Mouse (Mus musculus) liver, adult (tissue): ENCODE results near the gene Gas6.

Source experiments
- GATA4 ChIP-seq: IDR thresholded peaks from 2 replicates; pipeline ENCODE4 v1.6.1; 2014; ENCODE audit warnings: mild to moderate bottlenecking, low read length; ENCODE audit not compliant: insufficient replicate concordance

The Gas6 gene

GRCm38 (mm10) chr8:13493858-13494631 is at the start of gene Gas6:
Gas6 (minus strand) TSS chr8:13494490.
- TF ChIP-seq GATA4 = no peak

DNA sequence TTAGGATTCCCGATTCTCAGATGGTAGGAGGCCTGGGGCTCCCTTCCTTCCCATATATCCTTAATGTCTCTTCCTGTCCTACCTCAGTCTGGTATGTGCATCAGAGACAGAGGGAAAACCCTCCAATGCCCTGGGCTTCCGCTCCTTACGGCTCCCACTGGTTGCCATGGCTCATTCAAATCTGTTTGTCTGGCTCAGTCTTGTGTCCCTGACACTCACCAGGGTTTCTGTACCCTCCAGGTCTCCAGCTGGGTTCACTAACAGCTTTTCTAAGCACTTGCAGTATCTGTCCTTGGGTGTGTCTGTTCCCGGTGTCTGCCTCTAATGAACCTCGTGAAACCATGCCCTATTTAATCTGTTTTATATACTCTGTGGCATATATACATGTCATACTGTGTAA is 47.2 kb upstream of the Gas6 start:
- no peak for TF ChIP-seq GATA4

DNA sequence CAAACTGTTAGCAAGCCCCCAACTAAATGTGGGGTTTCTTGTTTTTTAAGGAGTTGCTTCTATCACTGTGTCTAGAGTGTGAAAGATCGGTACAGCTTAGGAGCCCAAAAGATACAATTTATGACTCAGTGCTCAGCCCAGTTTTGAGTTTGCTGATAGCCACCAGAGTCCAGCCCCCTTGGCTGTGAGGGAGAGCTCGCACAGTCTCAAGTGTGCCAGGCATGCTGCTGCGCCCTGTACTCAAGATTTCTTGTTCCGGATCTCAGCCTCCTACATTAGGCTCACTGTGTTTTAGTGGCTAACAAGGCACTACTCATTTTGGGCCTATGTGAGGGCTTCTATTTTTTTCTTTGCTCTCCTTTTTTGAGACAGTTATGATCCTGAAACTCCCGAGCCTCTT is 45.8 kb upstream of the Gas6 start:
- TF ChIP-seq GATA4 = no peak

- TF ChIP-seq GATA4 = no peak
Measured at GRCm38 (mm10) chr8:13538821-13539220, 44.5 kb upstream of the Gas6 start.

DNA sequence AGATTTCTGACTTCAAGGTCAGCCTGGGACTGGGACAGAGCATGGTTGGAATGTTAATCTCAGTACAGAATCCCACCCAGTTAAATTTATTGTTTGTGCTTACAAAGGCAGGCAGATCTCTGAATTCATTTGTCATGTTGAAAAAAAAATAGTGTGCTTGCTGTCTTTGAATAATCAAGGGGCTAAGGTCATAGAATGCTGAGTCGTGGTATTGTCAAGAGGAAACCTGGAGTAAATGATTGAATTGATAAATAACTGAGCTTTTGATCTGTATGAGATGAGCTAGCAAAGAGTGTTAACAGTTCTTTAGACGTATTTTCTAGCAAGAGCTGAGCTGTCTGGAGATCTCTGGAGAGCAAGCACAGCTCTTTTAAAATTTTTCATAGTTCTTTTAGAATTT is 42.8 kb upstream of the Gas6 start:
- no peak for TF ChIP-seq GATA4

DNA sequence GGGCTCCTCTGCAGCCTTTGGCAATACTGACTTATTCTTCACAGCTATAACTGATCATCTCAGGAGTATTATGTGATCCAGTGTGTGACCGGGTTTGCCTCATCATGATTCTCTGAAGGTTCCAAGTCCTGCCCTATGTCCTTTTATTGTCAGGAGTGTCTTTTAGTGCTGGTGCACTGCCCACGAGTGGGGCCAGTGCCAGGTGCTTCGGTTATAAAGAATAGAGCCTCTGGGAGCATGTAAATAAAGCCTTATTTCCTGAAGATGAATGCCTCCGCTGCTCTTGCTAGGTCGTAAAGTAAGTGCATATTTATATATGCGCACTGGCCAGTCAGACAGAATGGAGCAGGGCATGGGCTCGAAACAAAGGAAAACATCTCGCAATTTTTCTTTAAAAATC is 38.8 kb upstream of the Gas6 start:
- TF ChIP-seq GATA4 = no peak

DNA sequence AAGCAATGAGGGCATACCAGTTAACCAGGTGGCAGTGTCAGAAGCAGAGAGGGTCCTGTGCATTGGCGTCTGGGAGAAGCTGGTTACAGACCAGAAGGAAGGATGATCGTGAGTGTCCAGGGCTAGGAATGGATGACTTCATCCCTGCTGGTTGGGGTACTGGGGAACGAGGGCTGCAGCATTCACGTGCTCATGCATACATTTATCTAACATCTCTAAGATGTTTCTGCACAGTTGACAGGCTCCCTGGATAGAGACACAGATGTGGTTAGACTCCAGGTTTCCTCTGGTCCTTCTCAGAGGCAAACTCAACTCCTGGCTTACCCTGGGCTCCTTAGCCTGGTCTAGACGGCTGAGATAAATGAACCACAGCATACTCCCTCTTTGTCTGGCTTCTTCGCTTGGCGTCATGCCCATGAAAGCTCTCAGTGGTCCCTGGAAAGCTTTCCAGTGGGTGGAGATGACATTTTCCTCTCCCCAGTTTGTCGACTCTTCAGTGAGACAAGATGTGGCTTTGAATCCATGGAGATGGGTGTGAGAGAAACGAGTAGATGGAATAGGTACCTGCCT is 37.4 kb upstream of the Gas6 start:
- no peak for TF ChIP-seq GATA4

- TF ChIP-seq GATA4 = peak; percentile 88; the same call in 1 of the 2 replicates
Measured at GRCm38 (mm10) chr8:13530941-13531340, 36.7 kb upstream of the Gas6 start.

GRCm38 (mm10) chr8:13530401-13530800 is 36.1 kb upstream of the Gas6 start:
- no peak for TF ChIP-seq GATA4

GRCm38 (mm10) chr8:13529891-13530316 is 35.6 kb upstream of the Gas6 start:
- no peak for TF ChIP-seq GATA4

DNA sequence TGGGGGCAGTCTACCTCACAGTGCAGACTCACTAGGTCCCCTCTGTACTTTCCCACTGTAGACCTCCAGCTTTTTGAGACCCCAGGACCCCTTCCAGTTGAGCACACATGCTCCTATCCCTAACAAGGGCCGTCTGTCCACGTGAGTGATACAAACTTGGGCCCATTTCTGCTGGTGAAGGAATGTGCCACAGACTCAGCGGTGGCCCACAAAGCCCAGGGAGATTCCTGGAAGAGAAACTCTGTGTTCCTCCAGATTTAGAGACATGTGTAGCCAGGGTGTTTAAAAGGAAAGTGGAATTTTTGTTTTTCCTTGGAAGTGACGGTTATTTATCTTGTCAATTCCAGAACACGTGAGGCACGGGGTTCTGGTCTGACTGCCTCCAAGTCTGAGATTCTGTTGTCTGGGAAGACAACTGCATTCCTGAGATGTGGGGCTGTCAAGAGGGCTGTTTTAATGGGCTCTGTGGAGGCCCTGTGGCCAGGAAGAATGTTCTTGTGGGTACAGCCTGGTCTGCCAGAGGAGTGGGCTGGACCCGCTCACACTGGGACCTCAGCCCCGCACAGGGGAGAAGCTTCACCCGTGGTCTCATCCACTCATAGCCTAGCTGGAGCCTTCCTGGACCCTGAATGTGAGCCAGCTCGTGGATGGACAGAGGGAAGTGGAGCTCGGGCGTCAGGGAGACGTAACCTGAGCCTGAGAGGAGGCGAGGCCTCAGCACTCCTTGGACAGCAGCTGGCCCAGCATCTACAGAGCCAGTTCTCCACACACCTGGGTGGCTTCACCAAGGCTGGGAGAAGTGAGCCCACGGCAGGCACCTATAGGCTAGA is 34.9 kb upstream of the Gas6 start:
- no peak for TF ChIP-seq GATA4

- TF ChIP-seq GATA4 = no peak
Measured at GRCm38 (mm10) chr8:13521392-13521791, 27.1 kb upstream of the Gas6 start.

- TF ChIP-seq GATA4 = no peak
Measured at GRCm38 (mm10) chr8:13520349-13520748, 26.1 kb upstream of the Gas6 start.

GRCm38 (mm10) chr8:13519503-13519902 is 25.2 kb upstream of the Gas6 start:
- no peak for TF ChIP-seq GATA4

GRCm38 (mm10) chr8:13517284-13517781 is 23.0 kb upstream of the Gas6 start:
- TF ChIP-seq GATA4 = peak; percentile 32; the same call in 1 of the 2 replicates

GRCm38 (mm10) chr8:13516728-13517127 is 22.4 kb upstream of the Gas6 start:
- TF ChIP-seq GATA4 = no peak

DNA sequence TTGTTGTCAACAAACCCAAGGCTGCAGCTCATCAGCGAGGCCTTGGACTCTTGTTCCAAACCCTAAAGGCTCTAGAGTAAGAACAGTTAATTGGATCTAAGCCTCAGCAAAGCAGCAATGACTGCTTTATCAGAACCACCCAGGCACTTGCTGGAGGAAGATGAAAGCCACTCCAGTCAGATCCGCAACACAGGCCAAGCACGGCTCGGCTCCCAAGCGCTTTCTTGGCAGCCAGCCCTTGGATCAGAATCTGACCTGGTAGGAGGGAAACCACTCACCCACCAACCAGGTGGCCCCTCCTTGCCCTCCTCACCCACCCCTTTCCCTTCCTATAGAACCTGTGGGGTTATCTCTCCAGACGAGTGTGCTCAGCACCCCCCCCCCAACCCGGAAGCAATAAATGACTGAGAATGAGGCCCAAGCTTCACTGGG is 21.7 kb upstream of the Gas6 start:
- TF ChIP-seq GATA4 = peak; percentile 44; the same call in 1 of the 2 replicates
